26 mouse cellular contexts compared by ENCODE assay signal in the genomic region with DNA sequence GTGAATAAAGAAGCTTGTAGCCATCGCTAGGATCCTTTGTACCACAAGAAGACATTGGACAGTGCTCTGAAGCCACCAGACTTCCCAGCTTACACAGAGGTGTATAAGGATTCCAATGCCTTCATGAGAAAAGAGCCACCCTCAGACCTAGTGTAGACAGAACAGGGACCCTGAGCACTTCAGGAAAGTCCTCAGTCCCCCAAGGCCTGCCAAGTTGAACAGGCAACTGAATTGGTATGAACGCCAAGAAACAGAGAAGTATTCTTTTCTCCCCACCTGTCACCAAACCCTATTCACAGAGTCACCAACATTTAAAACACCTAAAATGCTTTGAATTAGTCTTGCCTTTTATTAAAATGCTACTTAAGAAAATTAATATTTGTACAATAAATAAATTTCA.
"Had no signal": no experiment of that assay in that cellular context is flagged by ENCODE, and none has a peak within 500 bp of the region (broad histone marks: within the 10 kb centered on the region; RNA-seq: fewer than 3 reads in every experiment).

No protein-coding gene starts in this region.

- H3K27ac ChIP-seq: heart, adult 2 months; hindbrain, embryonic 10.5 days; hindbrain, embryonic 12.5 days; hindbrain, embryonic 14.5 days; hindbrain, postnatal 0 days; kidney, embryonic 15.5 days; kidney, postnatal 0 days; limb, embryonic 13.5 days; limb, embryonic 15.5 days; liver, embryonic 12.5 days; liver, embryonic 14.5 days had no signal

- H3K4me2 ChIP-seq: heart, embryonic 12.5 days; hindbrain, embryonic 12.5 days; hindbrain, embryonic 14.5 days; kidney, embryonic 15.5 days; limb, embryonic 13.5 days; limb, embryonic 15.5 days; liver, embryonic 12.5 days had no signal

- H3K36me3 ChIP-seq: heart, embryonic 12.5 days; hindbrain, embryonic 10.5 days; hindbrain, embryonic 12.5 days; kidney, embryonic 15.5 days; limb, embryonic 13.5 days; limb, embryonic 15.5 days; liver, embryonic 12.5 days had no signal

- DNase-seq: gastrocnemius, postnatal 14 days; gastrocnemius, postnatal 36 days; heart, adult 11 months; heart, adult 2 months; heart, postnatal 10 days; heart, postnatal 4 days; kidney, adult 11 months; kidney, adult 2 months; kidney, adult 9 months; kidney, postnatal 14 days; kidney, postnatal 36 days; layer of hippocampus, adult 9-11 months; layer of hippocampus, postnatal 36 days; left cerebral cortex, postnatal 4 days had no signal

- ATAC-seq: hindbrain, postnatal 0 days; intestine, embryonic 16.5 days; liver, embryonic 12.5 days had no signal

- H3K27me3 ChIP-seq: heart, embryonic 12.5 days; hindbrain, embryonic 12.5 days; kidney, embryonic 15.5 days; limb, embryonic 13.5 days; limb, embryonic 15.5 days; liver, embryonic 12.5 days had no signal

- H3K4me3 ChIP-seq: heart, adult 2 months; heart, embryonic 12.5 days; hindbrain, embryonic 10.5 days; hindbrain, embryonic 12.5 days; kidney, embryonic 15.5 days; limb, embryonic 13.5 days; limb, embryonic 15.5 days; liver, embryonic 12.5 days had no signal

- H3K4me1 ChIP-seq: heart, embryonic 12.5 days; hindbrain, embryonic 10.5 days; hindbrain, embryonic 12.5 days; kidney, embryonic 15.5 days; limb, embryonic 13.5 days; limb, embryonic 15.5 days; liver, embryonic 12.5 days had no signal

- H3K9me3 ChIP-seq: heart, embryonic 12.5 days; hindbrain, embryonic 10.5 days; hindbrain, embryonic 12.5 days; kidney, embryonic 15.5 days; limb, embryonic 13.5 days; limb, embryonic 15.5 days; liver, embryonic 12.5 days had no signal

- H3K9ac ChIP-seq: heart, embryonic 12.5 days; hindbrain, embryonic 12.5 days; hindbrain, embryonic 14.5 days; kidney, embryonic 15.5 days; limb, embryonic 13.5 days; limb, embryonic 15.5 days; liver, embryonic 12.5 days; liver, embryonic 14.5 days had no signal
